Mouse (Mus musculus): ENCODE results near the gene Msl2.

DNA sequence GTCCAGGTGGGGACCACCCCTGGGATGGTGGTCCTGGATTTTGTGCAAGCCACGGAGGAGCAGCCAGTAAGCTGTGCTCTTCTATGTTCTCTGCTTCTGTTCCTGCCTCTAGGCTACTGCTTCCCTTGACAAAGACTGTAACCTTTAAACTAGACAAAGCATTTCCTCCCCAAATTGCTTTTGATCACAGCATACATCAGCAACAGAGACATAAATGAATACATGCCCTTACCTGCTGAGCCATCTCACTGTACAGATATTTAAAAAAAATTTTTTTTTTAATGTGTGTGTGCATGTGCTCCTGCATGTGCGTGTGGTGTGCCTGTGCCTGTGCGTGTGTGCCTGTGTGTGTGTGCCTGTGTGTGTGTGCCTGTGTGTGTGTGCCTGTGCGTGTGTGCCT is 16.7 kb upstream of the Msl2 start:
- TF ChIP-seq CTCF (IDR thresholded peaks at IDR 0.05; ENCODE audit: low read depth) (no peak), EP300 (IDR thresholded peaks at IDR 0.05; ENCODE audit: low read depth) (no peak)
